Mouse (Mus musculus) kidney, adult 2 months (tissue): ENCODE measurements at regions not wholly inside any gene's neighbourhood (a gene's known extent, or its start where the extent isn't known, plus 50 kb on each side); places are given as distances from the start of the nearest gene placed in this dataset.

ENCODE experiments used
- CTCF ChIP-seq: fragments of 200-500 bp; conservative IDR thresholded peaks from 2 replicates; pipeline ENCODE4 v1.5.1; 2011; ENCODE audit warnings: low read depth, mild to moderate bottlenecking, control low read depth, low read length, moderate library complexity, mixed read lengths; ENCODE audit not compliant: insufficient read depth, insufficient read length
- POLR2A ChIP-seq: fragments of 200-500 bp; IDR thresholded peaks from one replicate; pipeline ENCODE4 v1.6.1; 2011; ENCODE audit warnings: low read depth, low read length, control low read depth

DNA sequence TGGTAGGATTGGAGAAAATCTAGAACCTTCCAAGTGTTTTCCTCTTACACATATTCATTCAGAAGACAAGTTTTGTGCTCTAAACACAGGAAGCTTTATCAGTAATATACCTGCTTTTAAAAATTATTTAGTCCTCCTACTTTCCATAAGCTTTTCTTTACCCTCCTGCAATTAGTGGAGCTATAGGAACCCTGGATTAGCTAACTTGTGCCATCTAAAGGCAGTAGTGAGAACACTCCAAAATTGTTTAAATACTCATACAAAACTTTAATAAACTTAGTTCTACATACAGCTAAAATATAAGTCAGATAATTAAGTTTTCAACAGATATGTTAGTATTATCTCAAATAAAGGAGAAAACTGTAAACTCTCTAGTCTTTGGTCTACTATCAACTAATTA is 89.7 kb upstream of the Pnpt1 start:
- TF ChIP-seq POLR2A (no peak), CTCF (no peak)
